Mouse (Mus musculus) C2C12 (cell line): Measurements from ENCODE around the gene Erp27.

Experiments
- CEBPB ChIP-seq: IDR thresholded peaks from one replicate; pipeline ENCODE4 v1.6.1; 2011; ENCODE audit warnings: low read depth, mild to moderate bottlenecking, control low read depth, moderate library complexity
- CTCF ChIP-seq: IDR thresholded peaks from one replicate; pipeline ENCODE4 v1.5.1; 2011; ENCODE audit not compliant: control insufficient read depth, insufficient read depth, insufficient read length
- FOSL1 ChIP-seq: IDR thresholded peaks from one replicate; pipeline ENCODE4 v1.8.0; 2011; ENCODE audit warnings: mild to moderate bottlenecking, low read length; ENCODE audit not compliant: poor library complexity, insufficient read depth, severe bottlenecking
- MAX ChIP-seq: IDR thresholded peaks from one replicate; pipeline ENCODE4 v1.6.1; 2011; ENCODE audit warnings: mild to moderate bottlenecking, control low read depth
- MYOD1 ChIP-seq: IDR thresholded peaks from one replicate; pipeline ENCODE4 v1.6.1; 2011; ENCODE audit warnings: low read depth; ENCODE audit not compliant: control insufficient read depth, insufficient read length
- MYOG ChIP-seq: IDR thresholded peaks from one replicate; pipeline ENCODE4 v1.6.1; 2011; ENCODE audit not compliant: control insufficient read depth, insufficient read length; ENCODE audit errors: extremely low read depth
- USF1 ChIP-seq: IDR thresholded peaks from one replicate; pipeline ENCODE4 v1.6.1; 2011; ENCODE audit warnings: low read depth, mild to moderate bottlenecking, control low read depth, moderate library complexity

- no peak for TF ChIP-seq USF1
- TF ChIP-seq MYOD1 = no peak
- TF ChIP-seq CTCF = no peak
- no peak for TF ChIP-seq MYOG
- TF ChIP-seq FOSL1 = no peak
- TF ChIP-seq MAX = no peak
- TF ChIP-seq CEBPB = no peak
Measured at GRCm38 (mm10) chr6:136892002-136892401, 30.0 kb downstream of the Erp27 start.
